Mouse (Mus musculus) E14TG2a.4 (cell line): Measurements from ENCODE around the gene Schip1.

Experiments
- H3K27me3 ChIP-seq: 2 replicates; pipeline ENCODE4 v1.6.1; 2014; ENCODE audit warnings: low read length, control low read depth; ENCODE audit not compliant: insufficient read depth
- H3K36me3 ChIP-seq: 2 replicates; pipeline ENCODE4 v1.6.1; 2014; ENCODE audit warnings: low read length, control low read depth; ENCODE audit not compliant: insufficient read depth
- H3K4me1 ChIP-seq: replicated peaks from 2 replicates; pipeline ENCODE4 v1.6.1; 2014; ENCODE audit warnings: low read depth, low read length, control low read depth
- H3K4me3 ChIP-seq: replicated peaks from 2 replicates; pipeline ENCODE4 v1.5.1; 2014; ENCODE audit warnings: mild to moderate bottlenecking, low read length
- H3K9me3 ChIP-seq: 2 replicates; pipeline ENCODE4 v1.6.1; 2014; ENCODE audit warnings: low read length, control low read depth
- CTCF ChIP-seq: conservative IDR thresholded peaks from 2 replicates; pipeline ENCODE4 v1.5.1; 2014; ENCODE audit warnings: low read length
- NANOG ChIP-seq: IDR thresholded peaks from 2 replicates; pipeline ENCODE4 v1.6.1; 2014; ENCODE audit warnings: borderline replicate concordance, low read length, mixed read lengths
- POU5F1 ChIP-seq: IDR thresholded peaks from 2 replicates; pipeline ENCODE4 v1.6.1; 2014; ENCODE audit warnings: low read length, borderline replicate concordance

Schip1 gene

GRCm38 (mm10) chr3:68513340-68514119 is 448.9 kb downstream of the Schip1 start:
- Histone ChIP-seq H3K4me3 (no peak overlapping the region), H3K4me1 (peaks cover 59% of the 10 kb centered on the region), H3K36me3 (peaks cover 76% of the 10 kb centered on the region), H3K9me3 (no peaks in the 10 kb centered on the region), H3K27me3 (no peaks in the 10 kb centered on the region)
- TF ChIP-seq NANOG (no peak), CTCF (no peak), POU5F1 (no peak)

- Histone ChIP-seq H3K4me3 (no peak overlapping the region), H3K27me3 (no peaks in the 10 kb centered on the region), H3K4me1 (peaks cover 54% of the 10 kb centered on the region), H3K9me3 (no peaks in the 10 kb centered on the region), H3K36me3 (peaks cover 70% of the 10 kb centered on the region)
- no peak for TF ChIP-seq POU5F1
- TF ChIP-seq NANOG: no peak
- TF ChIP-seq CTCF: no peak
These were observed 449.5 kb downstream of the Schip1 start for GRCm38 (mm10) chr3:68514120-68514497.

- Histone ChIP-seq H3K4me1 (peaks cover 50% of the 10 kb centered on the region), H3K36me3 (peaks cover 65% of the 10 kb centered on the region), H3K9me3 (no peaks in the 10 kb centered on the region), H3K4me3 (no peak overlapping the region), H3K27me3 (no peaks in the 10 kb centered on the region)
- no peak for TF ChIP-seq NANOG
- no peak for TF ChIP-seq POU5F1
- no peak for TF ChIP-seq CTCF
These were observed 450.1 kb downstream of the Schip1 start for GRCm38 (mm10) chr3:68514717-68515116.

GRCm38 (mm10) chr3:68516393-68517081 is 451.9 kb downstream of the Schip1 start:
- peaks cover 36% of the 10 kb centered on the region for H3K4me1 ChIP-seq
- H3K9me3 ChIP-seq: no peaks in the 10 kb centered on the region
- H3K27me3 ChIP-seq: no peaks in the 10 kb centered on the region
- H3K4me3 ChIP-seq: no peak overlapping the region
- H3K36me3 ChIP-seq: peaks cover 54% of the 10 kb centered on the region
- no peak for TF ChIP-seq POU5F1
- TF ChIP-seq CTCF: no peak
- TF ChIP-seq NANOG: no peak

GRCm38 (mm10) chr3:68517236-68517635 is 452.6 kb downstream of the Schip1 start:
- no peak for TF ChIP-seq NANOG
- TF ChIP-seq POU5F1: no peak
- no peak for TF ChIP-seq CTCF
- Histone ChIP-seq H3K36me3 (peaks cover 47% of the 10 kb centered on the region), H3K4me3 (no peak overlapping the region), H3K9me3 (no peaks in the 10 kb centered on the region), H3K4me1 (peaks cover 29% of the 10 kb centered on the region), H3K27me3 (no peaks in the 10 kb centered on the region)

- no peak for TF ChIP-seq NANOG
- no peak for TF ChIP-seq POU5F1
- TF ChIP-seq CTCF: no peak
- no peaks in the 10 kb centered on the region for H3K27me3 ChIP-seq
These were observed 453.4 kb downstream of the Schip1 start for GRCm38 (mm10) chr3:68518041-68518440.

GRCm38 (mm10) chr3:68518586-68518985 is 454.0 kb downstream of the Schip1 start:
- Histone ChIP-seq H3K27me3 (no peaks in the 10 kb centered on the region), H3K36me3 (peaks cover 36% of the 10 kb centered on the region), H3K4me3 (no peak overlapping the region), H3K9me3 (no peaks in the 10 kb centered on the region), H3K4me1 (peaks cover 16% of the 10 kb centered on the region)
- TF ChIP-seq CTCF: no peak
- TF ChIP-seq NANOG: no peak

More at GRCm38 (mm10) chr3:68518041-68518440, 453.4 kb downstream of the Schip1 start:
- Histone ChIP-seq H3K4me1 (peaks cover 21% of the 10 kb centered on the region), H3K4me3 (no peak overlapping the region), H3K36me3 (peaks cover 39% of the 10 kb centered on the region), H3K9me3 (no peaks in the 10 kb centered on the region)

GRCm38 (mm10) chr3:68525361-68525878 is 460.8 kb downstream of the Schip1 start:
- Histone ChIP-seq H3K36me3 (peaks cover 7% of the 10 kb centered on the region; the same call in 1 of the 2 replicates), H3K9me3 (no peaks in the 10 kb centered on the region), H3K27me3 (no peaks in the 10 kb centered on the region), H3K4me1 (peaks cover 38% of the 10 kb centered on the region), H3K4me3 (peak overlapping the region; percentile 60)
- TF ChIP-seq POU5F1: no peak
- no peak for TF ChIP-seq NANOG
- no peak for TF ChIP-seq CTCF

GRCm38 (mm10) chr3:68526416-68526815 is 461.8 kb downstream of the Schip1 start:
- no peak overlapping the region for H3K4me3 ChIP-seq
- peaks cover 7% of the 10 kb centered on the region; the same call in 1 of the 2 replicates for H3K36me3 ChIP-seq
- no peak for TF ChIP-seq NANOG
- no peak for TF ChIP-seq CTCF
- no peak for TF ChIP-seq POU5F1
- no peaks in the 10 kb centered on the region for H3K27me3 ChIP-seq
- peaks cover 44% of the 10 kb centered on the region for H3K4me1 ChIP-seq
- H3K9me3 ChIP-seq: no peaks in the 10 kb centered on the region
